Mouse (Mus musculus) frontal cortex, adult (tissue): ENCODE measurements around the gene Rhobtb3.

Source experiments
- ATAC-seq: cut with Nextera tagmentation; 2 replicates; pipeline ENCODE4 v1.9.2; 2017; ENCODE audit warnings: mild to moderate bottlenecking, moderate library complexity, mixed read lengths; ENCODE audit not compliant: low TSS enrichment

Gene Rhobtb3

GRCm38 (mm10) chr13:75943189-75944043, at the start of gene Rhobtb3:
Gene Rhobtb3 (minus strand): TSS chr13:75943925.
- ATAC-seq = peak; percentile 77

GRCm38 (mm10) chr13:75992169-75993028, 48.7 kb upstream of the Rhobtb3 start:
- no peak for ATAC-seq

GRCm38 (mm10) chr13:75988096-75988495, 44.4 kb upstream of the Rhobtb3 start:
- ATAC-seq = peak; percentile 98

- ATAC-seq = no peak
These were observed 38.2 kb upstream of the Rhobtb3 start for GRCm38 (mm10) chr13:75981901-75982300.

- no peak for ATAC-seq
These were observed 32.9 kb upstream of the Rhobtb3 start for GRCm38 (mm10) chr13:75976649-75977048.

- ATAC-seq = no peak
These were observed 32.5 kb upstream of the Rhobtb3 start for GRCm38 (mm10) chr13:75976218-75976617.

- ATAC-seq = no peak
These were observed 31.9 kb upstream of the Rhobtb3 start for GRCm38 (mm10) chr13:75975629-75976028.

GRCm38 (mm10) chr13:75974481-75974880, 30.8 kb upstream of the Rhobtb3 start:
- no peak for ATAC-seq

GRCm38 (mm10) chr13:75966850-75967249, 23.1 kb upstream of the Rhobtb3 start, which contains the start of gene Spata9:
Gene Spata9 (plus strand): TSS chr13:75967150.
- ATAC-seq = no peak

GRCm38 (mm10) chr13:75955357-75955992, 11.8 kb upstream of the Rhobtb3 start:
- ATAC-seq = no peak

GRCm38 (mm10) chr13:75950295-75950694, 6.6 kb upstream of the Rhobtb3 start:
- no peak for ATAC-seq

- no peak for ATAC-seq
These were observed 507 bp upstream of the Rhobtb3 start for GRCm38 (mm10) chr13:75944044-75944820.

- ATAC-seq = no peak
These were observed 994 bp downstream of the Rhobtb3 start for GRCm38 (mm10) chr13:75942731-75943130.

- ATAC-seq = no peak
These were observed 2.0 kb downstream of the Rhobtb3 start for GRCm38 (mm10) chr13:75941518-75942295.

GRCm38 (mm10) chr13:75940791-75941517, 2.8 kb downstream of the Rhobtb3 start:
- ATAC-seq = no peak

- no peak for ATAC-seq
These were observed 4.9 kb downstream of the Rhobtb3 start for GRCm38 (mm10) chr13:75938866-75939265.

- no peak for ATAC-seq
These were observed 10.4 kb downstream of the Rhobtb3 start for GRCm38 (mm10) chr13:75933287-75933686.

GRCm38 (mm10) chr13:75931073-75931472, 12.7 kb downstream of the Rhobtb3 start:
- ATAC-seq = peak; percentile 69

- no peak for ATAC-seq
These were observed 13.1 kb downstream of the Rhobtb3 start for GRCm38 (mm10) chr13:75930660-75931059.

GRCm38 (mm10) chr13:75930023-75930422, 13.7 kb downstream of the Rhobtb3 start:
- ATAC-seq = no peak
